Mouse (Mus musculus) frontal cortex, adult 2 months (tissue): Measurements from ENCODE around the gene Rptor. TPM values are rescaled to one million over a fixed set of nuclear protein-coding genes. Genes with fewer than 3 reads are reported as not detected.
A peak's percentile ranks its signal among the peaks of the same experiment; 100 is the strongest.

Experiments
- DNase-seq, 2 experiments: peaks; one replicate each; pipeline ENCODE4 v3.0.0; 2022; ENCODE audit warnings: low spot score in 1 of 2; ENCODE audit errors: extremely low spot score in 1 of 2
- polyA plus RNA-seq: library from polyadenylated mRNA; depleted of rRNA; stranded (reverse); fragments of >200 nt; gene quantifications from 2 replicates; pipeline ENCODE4 v1.2.3, GENCODE M21; 2012

The Rptor gene
- polyA plus RNA-seq, 1 experiment = 38.6 TPM

DNA sequence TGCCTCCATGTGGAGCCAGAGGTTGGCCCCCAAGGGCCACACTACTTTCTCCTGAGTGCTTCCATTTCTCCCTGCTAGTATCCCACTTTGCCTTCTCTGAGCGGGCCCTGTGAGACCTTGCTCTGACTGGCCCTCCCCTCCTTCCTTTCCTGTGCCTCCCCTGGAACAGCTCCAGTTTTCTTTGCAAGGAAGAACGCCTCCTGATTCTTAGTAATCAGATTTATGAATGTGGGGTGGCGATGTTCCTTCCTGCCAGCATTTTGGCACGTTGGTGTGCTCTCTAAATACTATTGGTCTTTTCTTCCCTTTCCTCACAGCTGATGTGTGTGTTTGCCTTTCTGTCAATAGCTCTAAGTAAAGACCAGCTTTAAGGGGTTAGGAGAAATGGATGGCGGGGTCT is 82.8 kb downstream of the Rptor start:
- DNase-seq = peak in 1 of 2 experiments; percentile 64

DNA sequence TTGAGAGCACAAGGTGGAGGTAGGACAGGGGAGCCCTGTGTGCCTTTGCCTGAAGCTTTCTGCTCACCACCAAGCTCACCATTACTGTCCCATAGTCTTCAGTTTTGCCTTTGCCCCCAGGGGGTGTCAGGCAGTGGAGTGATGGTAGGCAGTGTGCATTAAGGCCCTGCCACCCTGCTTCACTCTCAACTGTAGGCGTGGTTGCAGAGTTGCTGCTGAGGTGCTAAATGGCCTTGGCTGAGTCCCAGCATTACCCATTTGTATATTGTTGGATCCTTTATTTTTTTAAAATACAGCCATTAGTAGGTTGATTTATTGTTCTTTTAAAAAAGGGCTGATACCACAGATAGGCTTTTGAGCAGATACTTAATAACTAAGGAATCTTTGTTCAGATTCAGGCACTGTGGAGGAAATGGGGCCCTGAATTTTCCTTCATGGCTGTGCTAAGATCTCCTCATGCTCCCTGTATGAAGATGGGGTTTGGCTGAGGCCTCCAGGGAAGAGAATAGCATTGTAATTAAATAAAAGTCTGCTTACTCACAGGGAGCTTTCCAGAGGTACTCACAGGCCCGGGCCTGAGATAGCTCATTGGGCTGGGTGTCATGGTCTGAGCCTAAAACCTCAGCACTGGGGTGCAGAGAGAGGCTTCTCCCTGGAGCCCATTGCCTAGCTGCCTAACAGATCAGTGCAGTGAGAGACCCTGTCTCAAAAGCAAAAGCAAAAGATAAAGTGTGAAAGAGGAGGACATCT is 83.4 kb downstream of the Rptor start:
- no peak for DNase-seq

GRCm38 (mm10) chr11:119687316-119687715 is 84.6 kb downstream of the Rptor start:
- no peak for DNase-seq

GRCm38 (mm10) chr11:119687966-119688365 is 85.3 kb downstream of the Rptor start:
- DNase-seq = no peak

GRCm38 (mm10) chr11:119689936-119690335 is 87.2 kb downstream of the Rptor start:
- DNase-seq = no peak

DNA sequence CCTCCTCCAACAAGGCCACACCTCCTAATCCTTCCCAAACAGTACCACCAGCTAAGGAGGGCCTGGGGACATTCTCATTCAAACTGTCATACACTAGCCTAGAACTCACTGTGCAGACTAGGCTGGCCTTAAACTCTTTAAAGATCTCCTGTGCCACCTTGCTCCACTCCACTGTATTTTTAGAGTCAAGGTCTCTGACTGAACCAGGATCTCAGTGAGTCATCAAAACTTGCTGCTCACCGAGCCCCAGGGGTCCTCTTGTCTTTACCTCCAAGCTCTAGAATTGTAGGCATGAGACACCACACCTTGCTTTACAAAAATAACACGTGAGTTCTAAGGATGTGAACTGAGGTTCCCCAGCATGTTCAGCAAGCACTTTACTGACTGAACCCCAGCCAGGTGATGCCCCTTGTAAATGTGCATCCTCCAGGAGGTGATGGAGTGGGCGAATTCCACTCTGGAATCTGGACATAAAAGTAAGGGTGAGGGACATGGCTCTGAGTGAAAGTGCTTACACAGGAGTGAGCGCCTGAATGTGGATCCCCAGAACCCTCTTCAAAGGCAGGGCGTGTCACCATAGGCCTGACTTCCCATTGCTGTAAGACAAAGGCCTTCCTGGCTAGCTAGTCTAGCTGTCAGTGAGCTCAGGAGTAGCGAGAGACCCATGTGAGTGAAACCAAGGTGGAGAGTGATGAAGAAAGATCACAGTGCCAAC is 89.6 kb downstream of the Rptor start:
- no peak for DNase-seq

DNA sequence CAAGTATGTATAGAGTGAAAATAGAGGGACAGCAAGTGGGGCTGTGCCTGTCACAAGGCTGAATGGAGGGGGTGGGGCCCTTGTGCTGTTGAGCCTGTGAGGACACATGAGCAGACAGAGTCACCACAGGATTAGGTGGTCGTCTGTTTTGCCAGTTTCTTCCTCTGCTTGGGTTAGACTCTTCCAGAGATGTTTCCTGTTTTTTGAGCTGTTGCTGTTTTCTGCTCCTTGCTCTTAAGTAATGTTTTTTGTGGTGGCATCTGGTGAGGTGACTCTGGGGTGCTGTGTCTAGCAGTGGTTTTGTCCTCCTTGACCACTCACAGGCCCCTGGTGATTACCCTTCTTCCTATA is 90.2 kb downstream of the Rptor start:
- DNase-seq = no peak

GRCm38 (mm10) chr11:119694146-119694860 is 91.6 kb downstream of the Rptor start:
- no peak for DNase-seq

DNA sequence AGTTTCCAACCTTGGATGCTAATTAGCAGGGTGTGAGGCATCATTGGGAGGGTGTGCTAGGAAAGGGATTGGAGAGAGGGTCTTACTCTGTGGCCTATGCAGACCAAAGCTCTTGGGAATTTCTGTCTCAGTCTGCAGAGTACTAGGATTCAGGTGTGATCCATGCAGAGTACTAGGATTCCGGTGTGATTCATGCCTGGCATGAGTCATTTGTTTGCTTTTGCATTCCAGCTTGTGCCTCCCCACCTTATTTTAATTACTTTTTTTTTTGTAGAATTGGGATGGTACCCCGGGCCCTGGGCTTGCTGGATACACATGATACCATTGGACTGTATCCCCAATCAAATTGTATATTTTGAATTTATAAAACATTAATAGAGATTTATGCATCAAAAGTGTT is 93.7 kb downstream of the Rptor start:
- no peak for DNase-seq

GRCm38 (mm10) chr11:119705381-119706066 is 102.8 kb downstream of the Rptor start:
- DNase-seq = no peak

GRCm38 (mm10) chr11:119707259-119707658 is 104.6 kb downstream of the Rptor start:
- no peak for DNase-seq

DNA sequence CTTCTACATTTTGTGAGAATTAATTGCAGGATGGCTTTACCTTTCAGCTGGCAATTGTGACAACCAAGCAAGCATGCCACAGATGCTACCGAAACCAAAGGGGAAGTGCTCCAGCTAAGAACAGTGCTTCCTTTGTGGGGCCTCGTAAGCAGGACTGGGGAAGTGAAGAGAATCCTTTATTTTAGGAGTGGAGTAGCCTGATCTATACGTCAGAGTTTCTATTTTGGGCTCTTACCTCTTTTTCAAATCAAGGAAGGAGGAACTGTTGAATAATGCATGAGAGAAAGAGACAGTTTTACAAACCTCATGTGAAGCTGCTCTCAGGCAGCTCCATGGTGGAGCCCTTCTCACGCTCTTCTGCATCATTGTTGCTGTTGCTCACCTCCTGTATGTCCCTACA is 106.5 kb downstream of the Rptor start:
- peak in 1 of 2 experiments; percentile 40 for DNase-seq

DNA sequence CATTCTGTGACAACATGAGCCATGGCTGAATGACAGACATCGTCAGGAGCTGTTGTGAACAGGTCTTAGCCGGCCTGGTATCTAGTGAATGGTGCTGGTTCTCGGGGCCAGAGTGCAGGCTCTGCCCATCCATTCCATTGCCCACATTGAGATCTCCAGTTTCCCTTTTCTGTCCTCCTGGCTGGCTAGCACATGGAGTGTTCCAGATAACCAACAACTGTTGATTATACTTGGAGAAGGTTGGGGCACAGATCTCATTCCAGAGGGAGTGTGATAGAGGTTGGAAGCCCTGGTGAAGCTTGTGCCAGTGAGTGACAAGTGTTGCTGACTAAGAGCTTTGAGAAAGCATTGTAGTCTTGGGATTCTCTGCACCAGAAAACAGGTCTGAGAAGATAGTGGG is 107.6 kb downstream of the Rptor start:
- no peak for DNase-seq

GRCm38 (mm10) chr11:119710822-119711221 is 108.1 kb downstream of the Rptor start:
- no peak for DNase-seq

- DNase-seq = no peak
These were observed 112.7 kb downstream of the Rptor start for GRCm38 (mm10) chr11:119715437-119715836.

DNA sequence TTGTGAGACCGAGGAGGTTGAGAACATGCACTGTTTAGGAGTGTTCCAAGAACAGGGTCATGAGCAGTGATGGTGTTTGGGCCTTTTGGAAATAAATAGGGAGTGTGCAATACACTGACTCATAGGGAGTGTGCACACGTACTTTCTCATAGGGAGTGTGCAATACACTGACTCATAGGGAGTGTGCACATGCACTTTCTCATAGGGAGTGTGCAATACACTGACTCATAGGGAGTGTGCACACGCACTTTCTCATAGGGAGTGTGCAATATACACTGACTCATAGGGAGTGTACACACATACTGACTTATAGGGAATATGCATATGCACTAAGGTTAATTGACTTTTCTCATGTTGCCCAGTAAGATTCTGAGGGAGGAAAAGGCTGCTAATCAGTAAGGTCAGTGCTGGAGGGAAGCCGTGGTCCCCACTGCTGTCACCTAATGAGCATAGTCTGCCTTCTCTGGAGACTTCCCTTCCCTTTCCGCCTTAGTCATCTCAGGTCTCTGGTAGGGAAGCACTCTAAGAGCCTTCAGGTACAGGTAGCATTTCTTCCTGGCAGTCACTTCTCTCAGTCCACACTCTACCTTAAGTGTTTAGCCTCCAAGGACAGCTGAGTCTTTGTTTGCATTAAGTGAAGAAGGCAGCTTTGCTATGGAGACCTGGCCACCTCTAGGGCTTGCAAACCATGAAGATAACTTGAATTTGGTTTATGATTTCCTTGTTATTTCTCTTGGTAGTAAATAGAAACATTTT is 113.3 kb downstream of the Rptor start:
- DNase-seq = no peak

DNA sequence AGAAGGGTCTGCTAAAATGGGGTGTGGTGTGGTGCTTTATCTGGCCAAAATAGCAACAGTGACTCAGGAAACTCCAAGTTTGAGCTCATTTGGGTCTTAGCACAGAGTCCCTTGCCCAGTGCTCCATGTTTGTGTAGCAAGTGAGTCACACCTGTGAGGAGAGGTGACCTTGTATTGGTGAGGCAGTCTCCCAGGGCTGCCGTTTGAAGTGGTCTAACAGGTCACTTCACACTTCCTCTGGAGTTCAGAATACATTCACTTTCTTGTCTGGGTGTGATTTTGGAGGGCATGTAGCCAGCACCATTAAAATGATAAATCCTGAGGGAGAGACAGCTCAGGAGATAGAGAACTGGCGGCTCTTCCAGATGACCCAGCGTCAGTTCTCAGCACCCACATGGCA is 115.4 kb downstream of the Rptor start:
- DNase-seq = no peak

DNA sequence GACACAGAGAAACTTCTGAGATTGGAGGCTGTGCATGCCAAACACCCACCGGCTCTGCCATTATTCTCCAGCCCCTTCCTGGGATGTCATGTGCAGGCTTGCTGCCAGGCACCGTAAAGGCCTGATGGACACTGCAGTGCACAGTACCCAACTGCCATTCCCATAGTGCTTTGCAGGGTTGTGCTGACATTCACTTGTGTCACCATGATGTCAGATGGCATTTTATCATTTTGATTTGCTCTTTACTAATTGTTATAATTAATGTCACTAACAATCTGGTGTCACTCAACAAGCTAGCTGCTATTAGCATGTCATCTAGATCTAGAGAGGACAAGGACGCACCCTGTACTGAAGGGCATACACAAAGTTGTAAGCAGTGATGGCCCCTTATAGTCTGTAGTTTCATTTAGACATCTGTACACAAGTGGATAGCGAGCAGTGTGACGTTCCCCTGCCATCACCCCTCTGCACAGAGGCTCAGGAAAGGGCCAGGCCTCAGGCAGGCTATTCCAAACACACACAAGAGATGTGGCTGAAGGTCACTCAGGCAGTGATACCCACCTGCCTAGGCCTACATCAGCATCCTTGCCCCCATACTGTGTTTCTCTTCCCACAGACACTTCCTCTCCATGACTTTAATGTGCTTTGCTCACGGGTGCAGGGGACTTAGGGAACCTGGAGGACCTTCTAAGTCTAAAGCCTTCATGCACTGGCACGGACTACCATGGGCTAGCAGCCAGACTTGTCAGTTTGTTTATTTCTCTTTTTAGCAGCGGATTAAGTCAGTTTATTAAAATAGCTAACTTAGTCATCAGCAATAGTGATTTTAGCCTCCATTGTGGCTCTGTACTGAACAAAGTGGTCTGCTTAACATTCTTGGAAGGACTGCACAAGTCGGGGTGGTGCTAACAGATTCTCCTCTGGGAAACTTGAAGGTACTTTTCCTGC is 117.7 kb downstream of the Rptor start:
- DNase-seq = peak in 1 of 2 experiments; percentile 27

- no peak for DNase-seq
These were observed 122.0 kb downstream of the Rptor start for GRCm38 (mm10) chr11:119724709-119725108.
